Mouse (Mus musculus): Measurements from ENCODE around the gene Insyn1.

GRCm38 (mm10) chr9:58519953-58520352, 31.6 kb downstream of the Insyn1 start:
- no peak for TF ChIP-seq CTCF (IDR thresholded peaks at IDR 0.05; ENCODE audit: insufficient read depth, low read depth, low read length)
- TF ChIP-seq POLR2A (IDR thresholded peaks at IDR 0.05; ENCODE audit: insufficient read depth, low read depth, low read length), result no peak

Data from olfactory bulb, adult 2 months (tissue).